In the genomic region with DNA sequence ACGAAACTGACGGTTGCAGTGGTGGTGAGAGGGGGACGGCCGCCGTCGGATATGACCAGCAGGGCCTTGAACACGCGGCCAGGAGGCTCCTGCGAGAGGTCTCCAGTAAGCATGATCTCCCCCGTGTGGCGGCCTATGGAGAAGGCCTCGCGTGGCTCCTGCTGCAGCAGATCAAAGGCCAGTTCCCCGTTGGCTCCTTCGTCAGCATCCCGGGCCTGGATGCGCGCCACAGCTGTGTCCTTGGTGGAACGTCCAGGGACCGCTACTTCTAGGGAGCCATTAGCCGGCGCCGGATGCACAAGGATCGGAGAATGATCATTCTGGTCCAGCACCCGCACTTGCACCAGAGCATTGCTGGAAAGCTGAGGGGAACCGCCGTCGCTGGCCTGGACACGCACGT, we compare ENCODE assay signal across 10 mouse cellular contexts. TPM values are rescaled to one million over a fixed set of nuclear protein-coding genes. Genes with fewer than 3 reads are reported as not detected.
DNase-seq lines count a peak whose midpoint lies in the region; ATAC-seq lines count a peak whose summit lies in the region.
"Had no signal": no experiment of that assay in that cellular context is flagged by ENCODE, and none has a peak within 500 bp of the region (broad histone marks: within the 10 kb centered on the region; RNA-seq: fewer than 3 reads in every experiment).

No protein-coding gene starts in this region.

- no peaks in the 10 kb centered on the region for H3K9me3 ChIP-seq in embryonic facial prominence, embryonic 14.5 days (ENCODE audit: control insufficient read depth, low read length)
- no peaks in the 10 kb centered on the region for H3K9me3 ChIP-seq in kidney, embryonic 14.5 days (ENCODE audit: control insufficient read depth, low read length)

- DNase-seq in kidney, adult 8-10 months, result peak; percentile 7 to 19
- DNase-seq in kidney, adult 18-20 months, result no peak
- peak; percentile 58 for DNase-seq in adrenal gland, adult 2 months
- DNase-seq in embryonic facial prominence, embryonic 14.5 days (ENCODE audit: low spot score), result no peak
- peak; percentile 59 for DNase-seq in neural tube, embryonic 10.5 days (ENCODE audit: extremely low spot score, low spot score)
- DNase-seq in T-cell, adult 2 months (ENCODE audit: low spot score), result no peak

- 0 out of 2 replicates have a peak overlapping the region, but pooled peaks have one; percentile 19 for H3K9ac ChIP-seq in embryonic facial prominence, embryonic 14.5 days (ENCODE audit: low read depth, low read length)
- no peak overlapping the region for H3K9ac ChIP-seq in kidney, embryonic 14.5 days (ENCODE audit: low read depth, low read length)

- no peak for ATAC-seq in embryonic facial prominence, embryonic 14.5 days (ENCODE audit: low read depth)
- 0 out of 2 replicates have a peak, but pooled peaks have one; percentile 1 for ATAC-seq in kidney, embryonic 14.5 days (ENCODE audit: low FRiP score, low TSS enrichment)
- ATAC-seq in inflammation-experienced regulatory T-cells, adult 6 months, result no peak

- peaks cover 24% of the 10 kb centered on the region for H3K4me1 ChIP-seq in embryonic facial prominence, embryonic 14.5 days (ENCODE audit: control insufficient read depth, insufficient read depth, low read length)
- peaks cover 13% of the 10 kb centered on the region; the same call in 1 of the 2 replicates for H3K4me1 ChIP-seq in kidney, embryonic 14.5 days (ENCODE audit: control insufficient read depth, insufficient read depth, low read length)

- peak overlapping the region; percentile 76 for H3K4me2 ChIP-seq in embryonic facial prominence, embryonic 14.5 days (ENCODE audit: low read depth, low read length)
- H3K4me2 ChIP-seq in kidney, embryonic 14.5 days (replicated peaks; ENCODE audit: low read depth, low read length), result peak overlapping the region; percentile 57

- peaks cover 87% of the 10 kb centered on the region for H3K27me3 ChIP-seq in embryonic facial prominence, embryonic 14.5 days (replicated peaks; ENCODE audit: control insufficient read depth, insufficient read depth, low read length)
- H3K27me3 ChIP-seq in kidney, embryonic 14.5 days (ENCODE audit: control insufficient read depth, insufficient read depth, low read length), result peaks cover 72% of the 10 kb centered on the region

- WGBS in embryonic facial prominence, embryonic 14.5 days, result 9% methylated on average over 26 of the region's 30 CpGs
- WGBS in kidney, embryonic 14.5 days, result 4% methylated on average over 30 of the region's 30 CpGs

- H3K27ac ChIP-seq in embryonic facial prominence, embryonic 14.5 days (replicated peaks; ENCODE audit: low read depth, low read length), result no peak overlapping the region
- no peak overlapping the region for H3K27ac ChIP-seq in kidney, embryonic 14.5 days (ENCODE audit: low read depth, low read length)

- H3K36me3 ChIP-seq in embryonic facial prominence, embryonic 14.5 days (ENCODE audit: control insufficient read depth, insufficient read depth, low read length), result no peaks in the 10 kb centered on the region
- no peaks in the 10 kb centered on the region for H3K36me3 ChIP-seq in kidney, embryonic 14.5 days (ENCODE audit: control insufficient read depth, insufficient read depth, low read length)

- H3K4me3 ChIP-seq in embryonic facial prominence, embryonic 14.5 days (ENCODE audit: low read depth, low read length), result peak overlapping the region; percentile 42
- H3K4me3 ChIP-seq in kidney, embryonic 14.5 days (ENCODE audit: low read length), result peak overlapping the region; percentile 38

RNA-seq across cellular contexts. Expression of gene Pcdh8, which starts 2.1 kb away (rescaled TPM):
- under 1 TPM in 1 of 2 experiments, not detected in 1; 0.37 TPM for total RNA-seq in adrenal gland, adult 2 months (2021)
- polyA plus RNA-seq in adrenal gland, adult 2 months (2012; rRNA removed), result 0.04 and 0.06 TPM in 2 replicates
- polyA plus RNA-seq in embryonic facial prominence, embryonic 14.5 days (2014; fragmentation: Nextera tagmentation; extraction: Ambion mirVana), result 2.1 and 3.1 TPM in 2 replicates
- polyA plus RNA-seq in kidney, embryonic 14.5 days (2014; fragmentation: Nextera tagmentation; extraction: Ambion mirVana), result 2.0 and 2.5 TPM in 2 replicates
- polyA plus RNA-seq in inflammation-experienced regulatory T-cells, adult 6 months (2017; shearing (Covaris generic)), result not detected
- total RNA-seq: heart, postnatal 10 days; neutrophil, adult 5-6 weeks had no signal

Comparison
In these comparisons a context has a peak if more than half of its experiments do, and no peak if none do; other contexts are left out.
1. DNase-seq: peak in kidney, adult 8-10 months (2 of 2), adrenal gland, adult 2 months (single experiment) and neural tube, embryonic 10.5 days (single experiment); none in kidney, adult 18-20 months (single experiment), embryonic facial prominence, embryonic 14.5 days (single experiment) and T-cell, adult 2 months (single experiment).